Mouse (Mus musculus) naive thymus-derived CD4-positive, alpha-beta T cell, adult 2 months (primary cell): ENCODE measurements at regions not wholly inside any gene's neighbourhood (a gene's known extent, or its start where the extent isn't known, plus 50 kb on each side); places are given as distances from the start of the nearest gene placed in this dataset.

Source experiments
- DNase-seq: peaks from one replicate; pipeline ENCODE4 v3.0.0-alpha.2; 2011; ENCODE audit warnings: low read depth

- no peak for DNase-seq
Observed at GRCm38 (mm10) chr5:148742158-148742835, 186.8 kb downstream of the Katnal1 start.

- peak; percentile 46 for DNase-seq
Observed at GRCm38 (mm10) chr5:148741267-148742004, 187.7 kb downstream of the Katnal1 start.

GRCm38 (mm10) chr5:148740366-148741266, 188.0 kb upstream of the Ubl3 start:
- no peak for DNase-seq

GRCm38 (mm10) chr5:148739672-148740071, 187.1 kb upstream of the Ubl3 start:
- no peak for DNase-seq

GRCm38 (mm10) chr5:148739141-148739540, 186.6 kb upstream of the Ubl3 start:
- DNase-seq: peak; percentile 63

GRCm38 (mm10) chr5:148729541-148729940, 177.0 kb upstream of the Ubl3 start:
- DNase-seq: no peak

GRCm38 (mm10) chr5:148728492-148728891, 175.9 kb upstream of the Ubl3 start:
- DNase-seq: no peak

GRCm38 (mm10) chr5:148726442-148726841, 173.9 kb upstream of the Ubl3 start:
- no peak for DNase-seq

GRCm38 (mm10) chr5:148724470-148724869, 171.9 kb upstream of the Ubl3 start:
- no peak for DNase-seq

- no peak for DNase-seq
Observed at GRCm38 (mm10) chr5:148723677-148724227, 171.2 kb upstream of the Ubl3 start.

- DNase-seq: no peak
Observed at GRCm38 (mm10) chr5:148720604-148721003, 168.0 kb upstream of the Ubl3 start.

- DNase-seq: no peak
Observed at GRCm38 (mm10) chr5:148716633-148717032, 164.0 kb upstream of the Ubl3 start.

GRCm38 (mm10) chr5:148715218-148715991, 162.8 kb upstream of the Ubl3 start:
- no peak for DNase-seq

GRCm38 (mm10) chr5:148714807-148715206, 162.2 kb upstream of the Ubl3 start:
- peak; percentile 23 for DNase-seq

GRCm38 (mm10) chr5:148713796-148714195, 161.2 kb upstream of the Ubl3 start:
- no peak for DNase-seq

GRCm38 (mm10) chr5:148713039-148713438, 160.4 kb upstream of the Ubl3 start:
- no peak for DNase-seq

GRCm38 (mm10) chr5:148711570-148711969, 159.0 kb upstream of the Ubl3 start:
- DNase-seq: no peak

GRCm38 (mm10) chr5:148709111-148709771, 156.7 kb upstream of the Ubl3 start:
- DNase-seq: peak; percentile 73

GRCm38 (mm10) chr5:148708014-148708741, 155.6 kb upstream of the Ubl3 start:
- peak; percentile 30 for DNase-seq

- no peak for DNase-seq
Observed at GRCm38 (mm10) chr5:148707335-148707734, 154.7 kb upstream of the Ubl3 start.
